Mouse (Mus musculus): ENCODE results near the gene Vmn1r111. TPM values are rescaled to one million over a fixed set of nuclear protein-coding genes. Genes with fewer than 3 reads are reported as not detected.

The Vmn1r111 gene
- polyA plus RNA-seq (2017; shearing (Covaris generic)): not detected

GRCm38 (mm10) chr7:20703116-20703515 lies at the start of gene Vmn1r111:
Gene Vmn1r111 (minus strand): TSS chr7:20703216.

GRCm38 (mm10) chr7:20730524-20730923 lies 27.5 kb upstream of the Vmn1r111 start, which contains the start of gene Gm10668:
Gene Gm10668 (minus strand): TSS chr7:20730624.

GRCm38 (mm10) chr7:20668618-20669017 lies 34.4 kb downstream of the Vmn1r111 start, which contains the start of gene Vmn1r107:
Gene Vmn1r107 (plus strand): TSS chr7:20668918.

Other genes starting within 250 kb of the Vmn1r111 start
- 0.65 TPM for gene Gm10670, start 228.3 kb downstream of the Vmn1r111 start, polyA plus RNA-seq (2017; shearing (Covaris generic))
- not detected for gene Vmn1r103, start 192.7 kb downstream of the Vmn1r111 start, polyA plus RNA-seq (2017; shearing (Covaris generic))
- not detected for gene Vmn1r104, start 169.4 kb downstream of the Vmn1r111 start, polyA plus RNA-seq (2017; shearing (Covaris generic))
- not detected for gene Gm5726, start 157.5 kb downstream of the Vmn1r111 start, polyA plus RNA-seq (2017; shearing (Covaris generic))
- not detected for gene Gm4141, start 127.0 kb downstream of the Vmn1r111 start, polyA plus RNA-seq (2017; shearing (Covaris generic))
- gene Gm4513, start 104.2 kb downstream of the Vmn1r111 start, polyA plus RNA-seq (2017; shearing (Covaris generic)): not detected
- gene Vmn1r107, start 34.3 kb downstream of the Vmn1r111 start, polyA plus RNA-seq (2017; shearing (Covaris generic)): 0.67 TPM
- not detected for gene Gm10668, start 27.4 kb upstream of the Vmn1r111 start, polyA plus RNA-seq (2017; shearing (Covaris generic))
- gene Vmn1r112, start 68.0 kb upstream of the Vmn1r111 start, polyA plus RNA-seq (2017; shearing (Covaris generic)): not detected
- not detected for gene Vmn1r113, start 84.1 kb upstream of the Vmn1r111 start, polyA plus RNA-seq (2017; shearing (Covaris generic))
- gene Vmn1r114, start 109.0 kb upstream of the Vmn1r111 start, polyA plus RNA-seq (2017; shearing (Covaris generic)): not detected
- not detected for gene Vmn1r115, start 141.8 kb upstream of the Vmn1r111 start, polyA plus RNA-seq (2017; shearing (Covaris generic))
- not detected for gene Vmn1r116, start 169.0 kb upstream of the Vmn1r111 start, polyA plus RNA-seq (2017; shearing (Covaris generic))
- not detected for gene Vmn1r117, start 180.9 kb upstream of the Vmn1r111 start, polyA plus RNA-seq (2017; shearing (Covaris generic))
- not detected for gene Vmn1r118, start 209.1 kb upstream of the Vmn1r111 start, polyA plus RNA-seq (2017; shearing (Covaris generic))

All from effector memory CD4-positive, alpha-beta T cell, adult 5 months (primary cell).